Mouse (Mus musculus) bone marrow, adult 2 months (tissue): ENCODE results near the gene Hes5.

Experiments used
- CTCF ChIP-seq: fragments of 200-500 bp; IDR thresholded peaks from 2 replicates; pipeline ENCODE4 v1.5.1; 2011; ENCODE audit warnings: low read length, control low read depth; ENCODE audit not compliant: control insufficient read depth, insufficient read depth
- POLR2A ChIP-seq: fragments of 200-500 bp; IDR thresholded peaks from 2 replicates; pipeline ENCODE4 v1.6.1; 2011; ENCODE audit warnings: low read depth, mild to moderate bottlenecking, control low read depth, low read length, borderline replicate concordance; ENCODE audit not compliant: control insufficient read depth

DNA sequence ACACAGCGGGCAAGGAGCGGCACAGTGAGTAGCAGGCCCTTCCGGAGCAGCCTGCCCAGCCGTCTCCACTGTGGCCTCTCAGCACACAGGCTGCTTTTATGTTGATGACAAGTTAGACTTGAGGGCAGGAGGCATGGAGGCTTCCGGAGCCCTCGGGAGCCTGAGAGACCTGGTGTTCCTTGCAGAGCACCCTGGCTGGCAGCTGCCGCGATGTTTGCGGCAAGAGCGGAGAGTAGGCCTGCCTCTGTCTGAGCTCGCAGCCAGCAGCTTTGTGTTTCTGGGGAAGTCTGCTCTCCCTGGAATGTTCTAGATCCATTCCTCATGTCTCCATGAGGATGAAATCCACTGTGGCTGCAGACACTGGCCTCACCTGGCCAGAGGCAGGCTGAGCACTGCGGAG, 11.8 kb downstream of the Hes5 start:
- TF ChIP-seq CTCF (no peak), POLR2A (no peak)
